Mouse (Mus musculus): Measurements from ENCODE around the gene Asf1b. TPM values are rescaled to one million over a fixed set of nuclear protein-coding genes. Genes with fewer than 3 reads are reported as not detected.

The Asf1b gene
- under 1 TPM; 0.44 to 0.82 TPM for total RNA-seq (2021)
- long read RNA-seq, experiment 1, result 0 reads
- long read RNA-seq, experiment 2, partial matches to known transcripts, result 0 of 1 reads
- long read RNA-seq, experiment 2, other reads (novel, unspliced or antisense), result 1 of 1 reads

DNA sequence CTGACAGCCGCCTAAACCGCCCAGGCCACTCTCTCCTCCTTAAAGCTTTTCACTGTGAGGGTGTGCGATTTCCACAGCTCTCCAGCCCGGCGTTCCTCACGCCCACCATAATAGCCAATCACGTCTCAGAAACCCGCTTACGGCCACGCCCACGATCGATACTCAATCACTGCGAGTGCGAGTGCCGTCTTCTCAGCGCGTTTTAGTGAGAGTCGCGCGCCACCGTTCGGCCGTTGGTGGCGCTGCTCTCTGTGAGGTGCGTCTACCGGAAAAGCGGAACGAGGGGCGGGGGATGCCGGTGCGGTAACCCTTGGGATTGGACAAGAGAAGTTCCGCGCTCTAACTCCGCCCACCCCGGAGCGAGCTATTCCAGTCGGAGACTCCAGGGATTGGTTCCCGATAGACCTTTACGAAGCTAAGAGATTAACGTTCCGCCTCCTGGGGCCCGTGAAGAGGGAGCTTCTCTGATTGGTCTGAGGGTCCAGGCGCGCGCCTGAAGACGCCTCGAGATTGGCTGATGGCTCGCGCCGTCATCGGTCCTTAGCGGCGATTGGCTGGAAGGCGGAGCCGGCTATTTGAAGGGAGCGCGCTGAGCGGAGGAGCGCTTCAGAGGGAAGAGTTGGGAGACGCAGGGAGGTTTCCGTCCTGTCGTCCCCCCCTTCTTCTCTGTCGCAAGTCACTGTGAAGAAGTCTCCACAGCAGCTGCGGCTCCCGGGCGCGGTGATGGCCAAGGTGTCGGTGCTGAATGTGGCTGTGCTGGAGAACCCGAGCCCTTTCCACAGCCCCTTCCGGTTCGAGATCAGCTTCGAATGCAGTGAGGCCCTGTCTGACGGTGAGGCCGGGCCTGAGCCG lies at the start of gene Asf1b, which contains the start of gene Gm10644:
Gene Asf1b, plus strand, starts transcription at position 402 of the 852 bp plus-strand sequence.
Gene Gm10644, minus strand, starts transcription at position 100 of the 852 bp plus-strand sequence.
- Histone ChIP-seq H3K27ac (peak within 1 kb of the TSS; percentile 65), H3K4me3 (peak within 1 kb of the TSS; percentile 60)
- DNase-seq (ENCODE audit: low spot score in 2 of 2), result peak; percentile 94 to 99
- peak; percentile 87 for TF ChIP-seq CTCF (conservative IDR thresholded peaks at IDR 0.05)

DNA sequence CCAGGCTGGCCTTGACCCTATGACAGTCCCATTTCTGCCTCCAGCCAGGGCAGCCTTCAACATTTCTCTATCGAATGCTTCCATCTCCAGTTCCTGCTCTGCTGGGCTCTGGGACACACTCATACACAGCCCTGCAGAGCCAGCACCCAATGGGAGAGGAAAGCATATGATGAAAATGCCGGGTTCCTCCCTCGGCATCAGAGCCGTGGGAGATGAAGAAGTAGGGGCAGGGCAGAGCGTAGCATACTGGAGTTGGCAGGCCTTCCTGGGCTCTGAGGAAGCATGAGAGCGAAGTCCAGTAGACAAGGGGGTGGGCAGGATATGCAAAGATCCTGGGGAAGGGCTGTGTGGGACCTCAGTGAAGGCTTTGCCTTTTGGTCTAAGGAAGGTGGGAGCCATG lies 46.7 kb upstream of the Asf1b start:
- no peak for TF ChIP-seq CTCF (conservative IDR thresholded peaks at IDR 0.05)
- Histone ChIP-seq H3K4me3 (peak overlapping the region; percentile 22; the same call in 1 of the 2 replicates), H3K27ac (peak overlapping the region; percentile 84)
- DNase-seq (ENCODE audit: low spot score in 2 of 2), result no peak

DNA sequence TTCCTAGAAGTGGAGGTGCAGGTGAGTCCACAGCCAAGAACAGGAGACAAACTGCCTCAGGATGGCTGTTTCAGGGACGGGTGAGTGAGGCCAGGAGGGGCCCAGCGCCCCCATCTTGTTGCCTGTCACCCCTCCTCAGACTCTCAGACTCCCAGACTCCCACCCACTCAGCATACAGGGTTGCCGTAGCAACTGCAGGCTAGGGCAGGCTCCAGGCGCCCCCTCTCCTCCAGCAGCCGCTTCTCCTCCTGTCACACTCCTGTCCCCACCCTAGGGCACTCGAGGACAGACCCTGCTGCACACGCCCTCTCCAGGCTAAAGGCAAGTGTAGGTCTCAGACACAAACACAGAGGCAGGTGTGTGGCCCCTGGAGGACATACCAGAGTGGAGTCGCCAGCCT lies 46.0 kb upstream of the Asf1b start:
- DNase-seq (ENCODE audit: low spot score in 2 of 2), result peak; percentile 56 to 58
- no peak for TF ChIP-seq CTCF (conservative IDR thresholded peaks at IDR 0.05)

DNA sequence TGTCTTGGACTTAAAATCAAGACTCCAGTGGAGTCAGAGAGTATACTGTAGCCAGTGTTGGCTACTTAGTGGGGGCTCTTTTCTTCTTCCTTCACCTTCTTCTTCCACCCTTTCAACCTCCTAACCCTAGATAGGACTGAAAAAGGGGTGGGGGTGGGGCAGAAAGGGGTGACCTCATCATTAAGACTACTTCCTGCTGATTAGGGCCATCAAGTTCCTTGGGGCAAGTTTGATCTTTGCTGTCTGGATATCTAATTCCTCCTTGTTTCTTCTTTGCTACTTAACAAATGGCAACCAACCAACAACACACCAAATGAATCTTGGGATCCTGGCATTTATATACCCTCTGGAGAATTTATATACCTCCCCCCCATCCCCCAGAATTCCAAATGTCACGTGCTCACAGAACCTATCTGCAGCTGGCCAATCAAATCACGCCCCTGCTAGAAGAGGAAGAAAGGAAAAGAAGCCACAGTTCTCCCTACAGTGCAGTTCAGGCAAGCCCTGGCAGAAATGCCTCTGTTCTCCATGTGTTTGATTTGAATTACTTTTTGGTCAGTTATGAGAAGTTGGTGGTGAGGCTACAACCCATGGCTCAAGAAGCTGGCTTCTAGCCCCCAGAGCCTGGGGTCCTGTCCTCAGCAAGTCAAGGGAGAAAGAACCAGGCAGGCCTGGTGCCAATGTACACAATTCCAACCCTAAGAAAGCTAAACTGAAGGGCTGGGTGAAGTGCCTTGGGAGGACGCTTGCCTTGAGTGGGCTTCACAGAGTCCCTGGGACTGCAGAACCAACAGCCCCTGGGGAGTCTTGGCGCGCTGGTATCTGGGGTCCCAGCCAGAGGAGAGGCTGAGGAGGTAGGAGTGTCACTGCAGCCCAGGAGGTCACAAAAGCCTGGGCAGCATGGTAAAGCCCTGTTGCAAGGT lies 43.2 kb upstream of the Asf1b start:
- TF ChIP-seq CTCF (conservative IDR thresholded peaks at IDR 0.05), result no peak
- peak overlapping the region; percentile 6; the same call in 1 of the 2 replicates for H3K27ac ChIP-seq
- no peak for DNase-seq (ENCODE audit: low spot score in 2 of 2)
- H3K4me3 ChIP-seq, result no peak overlapping the region

More for the DNA sequence above, 46.0 kb upstream of the Asf1b start:
- Histone ChIP-seq H3K27ac (peak overlapping the region; percentile 84), H3K4me3 (peak overlapping the region; percentile 34)

DNA sequence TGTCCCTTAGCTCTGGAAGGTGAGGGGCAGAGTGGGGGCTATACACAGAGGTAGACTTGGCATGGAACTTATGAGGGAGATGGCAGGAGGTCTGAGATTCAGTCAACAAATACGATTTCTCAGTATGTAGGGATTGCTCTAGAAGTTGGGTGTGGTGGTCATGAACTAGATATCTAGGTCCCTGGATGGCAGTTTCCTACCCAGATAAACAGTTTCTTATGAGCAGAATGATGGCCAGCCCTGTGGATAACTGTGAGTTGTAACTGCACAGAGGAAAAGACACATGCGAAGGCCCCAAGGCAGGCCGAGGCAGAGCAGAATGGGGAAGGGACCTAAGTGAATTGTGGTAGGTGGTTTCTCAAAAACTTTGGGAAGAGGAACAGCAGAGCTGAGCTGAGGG lies 41.1 kb upstream of the Asf1b start:
- DNase-seq (ENCODE audit: low spot score in 2 of 2), result no peak
- H3K4me3 ChIP-seq, result no peak overlapping the region

DNA sequence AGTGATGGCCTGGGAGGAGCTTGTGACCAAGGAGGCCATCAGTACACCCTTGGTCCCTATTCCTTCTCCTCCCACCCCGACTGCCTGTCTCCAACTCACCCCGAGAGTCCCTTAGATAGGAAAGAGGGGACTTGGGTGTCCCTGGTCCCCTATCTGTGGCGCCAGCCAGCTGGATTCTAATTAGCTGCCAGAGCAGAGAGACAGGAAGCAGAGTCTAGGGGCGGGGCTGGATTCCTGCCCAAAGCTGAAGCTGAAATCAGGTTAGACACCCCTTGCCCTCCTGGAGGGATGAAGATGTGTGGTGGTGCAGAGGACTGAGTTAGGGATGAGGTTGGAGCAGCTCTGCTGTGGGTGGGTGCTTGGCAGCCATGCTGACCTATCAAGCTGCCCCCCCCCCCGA lies 40.4 kb upstream of the Asf1b start:
- TF ChIP-seq CTCF (conservative IDR thresholded peaks at IDR 0.05), result no peak
- Histone ChIP-seq H3K27ac (peak overlapping the region; percentile 92), H3K4me3 (peak overlapping the region; percentile 42)
- DNase-seq (ENCODE audit: low spot score in 2 of 2), result no peak

More for the DNA sequence above, 41.1 kb upstream of the Asf1b start:
- H3K27ac ChIP-seq, result peak overlapping the region; percentile 92
- TF ChIP-seq CTCF (conservative IDR thresholded peaks at IDR 0.05), result no peak

DNA sequence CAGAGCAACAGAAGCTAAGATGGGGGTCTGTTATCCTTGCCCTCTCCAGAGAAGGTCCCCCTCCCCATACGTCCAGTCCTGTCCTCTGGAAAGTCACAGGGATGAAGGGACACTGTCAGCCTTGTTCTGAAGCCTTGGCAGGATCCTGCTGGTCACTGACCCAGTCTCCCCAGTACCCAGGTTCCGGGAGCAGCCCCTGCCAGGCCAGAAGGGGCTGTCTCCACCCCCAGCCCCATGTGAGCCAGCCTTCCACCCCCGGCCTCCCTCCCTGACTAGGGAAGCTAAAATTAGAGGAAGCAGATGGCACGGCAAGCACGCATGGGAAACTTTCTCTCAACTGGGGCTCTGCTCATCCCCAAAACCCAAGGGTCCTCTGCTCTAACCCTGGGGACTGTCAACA lies 39.3 kb upstream of the Asf1b start:
- Histone ChIP-seq H3K27ac (peak overlapping the region; percentile 92), H3K4me3 (peak overlapping the region; percentile 42)
- peak; percentile 74 to 77 for DNase-seq (ENCODE audit: low spot score in 2 of 2)
- TF ChIP-seq CTCF (conservative IDR thresholded peaks at IDR 0.05), result no peak

DNA sequence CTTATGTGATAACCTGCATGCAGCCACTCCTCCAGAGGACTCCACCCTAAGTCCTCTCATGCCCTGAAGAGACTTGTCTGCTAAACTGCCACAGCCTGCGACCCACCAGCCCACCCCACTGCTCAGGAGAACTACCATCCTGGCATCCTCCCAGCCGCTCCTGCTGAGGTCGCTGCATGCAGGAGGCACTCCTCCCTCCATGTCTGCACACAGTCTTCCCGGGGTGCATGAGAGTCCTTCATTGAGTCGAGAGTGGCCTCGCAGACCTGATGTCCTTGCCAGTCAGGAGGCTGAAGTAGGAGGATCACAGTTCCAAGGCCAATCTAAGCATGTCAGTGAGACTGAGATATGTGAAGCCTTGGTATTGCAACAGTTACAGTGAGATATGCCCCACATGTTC lies 37.7 kb upstream of the Asf1b start:
- Histone ChIP-seq H3K27ac (peak overlapping the region; percentile 92), H3K4me3 (no peak overlapping the region)
- TF ChIP-seq CTCF (conservative IDR thresholded peaks at IDR 0.05), result no peak
- DNase-seq (ENCODE audit: low spot score in 2 of 2), result no peak

DNA sequence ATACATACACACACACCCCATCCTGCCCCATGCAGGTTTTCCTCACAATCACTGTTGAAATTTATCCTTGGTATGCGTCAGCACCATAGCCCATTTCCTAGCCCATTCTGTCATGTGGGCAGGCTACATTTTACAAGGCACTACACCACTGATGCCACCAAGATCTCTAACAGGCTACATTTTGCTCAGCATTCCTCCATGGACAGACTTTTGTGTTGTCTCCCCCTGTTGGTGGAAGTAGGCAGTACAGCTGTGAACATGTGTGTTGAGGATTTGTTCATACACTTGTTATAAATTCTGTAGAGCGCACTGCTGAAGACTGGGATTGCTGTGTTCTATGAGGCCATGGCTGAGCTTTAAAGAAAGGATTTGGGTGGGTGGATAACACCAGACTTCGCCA lies 33.7 kb upstream of the Asf1b start:
- no peak overlapping the region for H3K4me3 ChIP-seq
- H3K27ac ChIP-seq, result peak overlapping the region; percentile 43
- TF ChIP-seq CTCF (conservative IDR thresholded peaks at IDR 0.05), result peak; percentile 97
- DNase-seq (ENCODE audit: low spot score in 2 of 2), result peak; percentile 83 to 94

DNA sequence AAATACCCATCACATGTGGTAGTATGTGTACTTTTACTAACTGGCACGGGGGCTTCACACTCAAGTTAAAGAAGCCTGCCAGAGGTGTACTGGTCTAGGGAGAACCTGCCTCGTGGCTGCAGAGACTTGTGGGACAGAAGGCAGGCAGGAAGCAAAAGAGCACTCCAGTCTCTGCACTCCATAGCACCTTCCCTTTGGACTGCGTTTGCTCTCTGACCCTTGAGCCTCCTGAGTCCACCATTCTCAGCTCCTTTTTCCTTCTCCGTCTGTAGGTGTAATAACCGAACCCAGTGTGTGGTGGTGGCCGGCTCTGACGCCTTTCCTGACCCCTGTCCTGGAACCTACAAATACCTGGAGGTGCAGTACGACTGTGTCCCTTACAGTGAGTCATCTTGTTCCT lies 32.6 kb upstream of the Asf1b start:
- DNase-seq (ENCODE audit: low spot score in 2 of 2), result no peak
- Histone ChIP-seq H3K4me3 (no peak overlapping the region), H3K27ac (no peak overlapping the region)
- no peak for TF ChIP-seq CTCF (conservative IDR thresholded peaks at IDR 0.05)

DNA sequence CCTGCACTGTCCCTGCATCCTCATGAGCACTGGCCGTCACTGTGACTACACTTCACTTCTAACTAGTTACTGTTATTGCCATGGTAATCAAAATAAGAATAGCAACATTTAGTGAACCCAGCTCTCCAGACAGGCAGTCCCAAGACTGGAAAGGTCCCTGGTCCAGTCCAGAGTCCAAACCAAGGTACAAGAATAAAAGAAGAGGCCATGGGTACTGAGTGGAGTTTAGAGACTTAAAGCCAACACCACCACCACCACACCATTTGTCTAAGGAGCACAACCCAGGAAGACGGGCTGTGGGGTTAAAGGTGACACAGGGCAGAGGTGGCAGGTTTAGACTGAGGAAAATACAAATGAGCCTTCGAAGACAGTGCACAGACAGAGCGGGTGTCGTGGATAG lies 30.7 kb upstream of the Asf1b start:
- no peak for DNase-seq (ENCODE audit: low spot score in 2 of 2)

DNA sequence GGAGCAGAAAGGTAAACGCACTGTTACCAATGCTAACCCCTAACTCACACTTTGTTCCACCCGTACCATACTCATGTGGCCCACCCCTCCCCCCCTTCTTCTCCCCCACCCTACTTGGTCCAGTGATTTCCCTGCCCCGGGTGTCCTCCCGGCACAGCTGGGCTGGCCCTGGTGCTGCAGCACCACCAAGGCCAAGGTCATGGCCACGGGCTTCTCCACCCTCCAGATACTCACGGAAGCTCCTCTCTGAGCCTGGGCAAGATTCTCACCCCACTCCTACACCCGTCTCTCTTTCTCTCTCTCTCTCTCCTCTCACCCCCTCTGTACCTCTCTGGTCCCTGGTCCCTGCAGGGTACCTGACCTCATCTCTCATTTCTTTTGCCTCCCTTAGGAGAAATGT lies 29.0 kb upstream of the Asf1b start:
- H3K4me3 ChIP-seq, result no peak overlapping the region
- H3K27ac ChIP-seq, result no peak overlapping the region
- no peak for DNase-seq (ENCODE audit: low spot score in 2 of 2)
- no peak for TF ChIP-seq CTCF (conservative IDR thresholded peaks at IDR 0.05)

More for the DNA sequence above, 30.7 kb upstream of the Asf1b start:
- no peak overlapping the region for H3K27ac ChIP-seq
- TF ChIP-seq CTCF (conservative IDR thresholded peaks at IDR 0.05), result no peak
- no peak overlapping the region for H3K4me3 ChIP-seq

DNA sequence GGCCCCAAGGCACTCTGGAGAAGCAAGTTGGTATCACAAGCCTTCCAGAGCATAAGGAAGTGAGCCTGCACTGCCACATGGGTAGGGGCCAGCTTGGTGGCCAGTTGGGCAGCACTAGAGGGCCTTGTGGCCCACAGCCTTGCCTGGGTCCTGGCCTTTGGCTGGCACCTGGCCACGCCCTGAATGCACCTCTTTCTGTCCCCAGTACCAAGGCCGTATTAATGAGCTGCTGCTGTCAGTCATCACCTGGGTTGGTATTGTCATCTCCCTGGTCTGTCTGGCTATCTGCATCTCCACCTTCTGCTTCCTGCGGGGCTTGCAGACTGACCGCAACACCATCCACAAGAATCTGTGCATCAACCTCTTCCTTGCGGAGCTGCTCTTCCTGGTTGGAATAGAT lies 21.1 kb upstream of the Asf1b start:
- no peak for DNase-seq (ENCODE audit: low spot score in 2 of 2)
- no peak overlapping the region for H3K27ac ChIP-seq
- H3K4me3 ChIP-seq, result no peak overlapping the region
- no peak for TF ChIP-seq CTCF (conservative IDR thresholded peaks at IDR 0.05)
